In the genomic region with DNA sequence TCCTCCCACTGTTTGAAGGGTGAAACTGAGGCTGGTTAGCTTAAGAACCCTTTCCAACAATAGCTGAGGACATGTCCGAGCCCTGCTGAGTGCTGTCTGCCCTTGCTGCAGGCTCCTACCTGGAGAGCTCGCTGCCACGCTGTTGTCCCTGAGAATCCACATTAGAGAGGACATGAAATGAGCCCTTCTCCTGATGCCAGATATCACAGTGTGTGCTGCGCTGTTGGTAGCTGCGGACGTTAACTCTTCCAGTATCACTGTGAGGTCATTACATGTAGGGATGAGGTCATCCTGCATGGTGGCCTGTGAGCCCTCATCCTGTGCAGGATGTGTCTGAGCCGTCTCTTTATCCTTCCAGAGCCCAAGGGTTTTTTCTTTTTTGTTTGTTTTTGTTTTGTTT, we compare ENCODE assay signal across 15 mouse cellular contexts.
"Had no signal": no experiment of that assay in that cellular context is flagged by ENCODE, and none has a peak within 500 bp of the region (broad histone marks: within the 10 kb centered on the region; RNA-seq: fewer than 3 reads in every experiment).

No protein-coding gene starts in this region.

- DNase-seq: lung, adult 18-20 months; lung, embryonic 14.5 days; lung, postnatal 10 days; lung, postnatal 4 days; midbrain, embryonic 14.5 days; right cerebral cortex, postnatal 14 days; thymus, adult 2 months; thymus, postnatal 25 days; thymus, postnatal 4 days had no signal

- H3K9me3 ChIP-seq: midbrain, embryonic 10.5 days; midbrain, embryonic 12.5 days; neural tube, embryonic 12.5 days; stomach, embryonic 15.5 days had no signal

- ATAC-seq: midbrain, embryonic 16.5 days had no signal

- H3K27me3 ChIP-seq: midbrain, embryonic 12.5 days; neural tube, embryonic 12.5 days; stomach, embryonic 15.5 days had no signal

- H3K27ac ChIP-seq: midbrain, embryonic 10.5 days; midbrain, embryonic 12.5 days; neural tube, embryonic 12.5 days; stomach, embryonic 15.5 days; stomach, postnatal 0 days had no signal

- H3K36me3 ChIP-seq: midbrain, embryonic 10.5 days; midbrain, embryonic 12.5 days; neural tube, embryonic 12.5 days; stomach, embryonic 15.5 days had no signal

- H3K4me3 ChIP-seq: midbrain, embryonic 10.5 days; midbrain, embryonic 12.5 days; neural tube, embryonic 12.5 days; stomach, embryonic 15.5 days had no signal
